Mouse (Mus musculus) kidney, postnatal 25 days (tissue): ENCODE results near the gene Atxn7l2.

ENCODE experiments used
- DNase-seq, 2 experiments: peaks; one replicate each; pipeline ENCODE4 v3.0.0; 2021; ENCODE audit warnings: mixed read lengths in 2 of 2

The Atxn7l2 gene

GRCm38 (mm10) chr3:108174672-108175531, 35.8 kb downstream of the Atxn7l2 start:
- DNase-seq: peak in 1 of 2 experiments; percentile 52

DNA sequence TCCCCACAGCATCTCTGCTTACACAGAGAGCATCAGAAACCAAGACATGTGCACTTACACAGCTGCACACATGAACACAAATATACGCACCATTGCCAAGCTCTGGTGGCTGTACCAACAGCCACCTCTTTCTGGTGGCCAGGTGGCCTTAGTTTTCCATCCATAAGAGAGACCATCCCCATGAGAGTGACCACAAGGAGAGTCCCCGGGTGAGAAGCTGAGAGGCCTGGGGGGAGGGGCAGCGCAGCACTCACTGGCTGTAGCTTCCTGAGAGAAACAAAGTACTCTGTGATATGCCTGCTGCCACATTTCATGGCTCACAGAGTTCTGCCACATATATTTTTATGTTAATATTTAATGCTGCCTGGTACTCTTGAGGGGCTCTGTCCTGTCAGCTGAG, 41.5 kb downstream of the Atxn7l2 start:
- no peak for DNase-seq

DNA sequence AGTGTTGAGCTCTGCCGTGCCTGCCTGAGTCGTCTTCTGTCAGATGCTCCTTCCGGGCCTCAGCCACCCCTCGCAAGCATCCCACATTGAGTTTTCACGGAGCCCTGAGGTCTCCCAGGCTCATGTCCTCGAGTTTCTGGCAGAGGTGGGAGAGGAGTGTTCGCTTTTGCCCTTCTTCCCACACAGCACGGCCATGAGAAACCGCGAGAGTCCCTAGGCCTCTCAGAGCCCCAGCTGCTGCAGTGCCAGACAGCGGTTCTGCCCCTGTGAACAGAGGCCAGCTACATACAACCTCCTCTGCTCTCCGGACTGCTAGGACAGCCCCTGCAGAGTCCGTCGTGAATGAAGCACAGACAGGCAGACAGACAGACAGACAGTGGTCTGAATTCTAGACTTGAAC, 43.2 kb downstream of the Atxn7l2 start:
- DNase-seq: no peak

GRCm38 (mm10) chr3:108166486-108167211, 44.1 kb downstream of the Atxn7l2 start:
- DNase-seq: peak; percentile 35 to 62

- no peak for DNase-seq
Observed at GRCm38 (mm10) chr3:108165532-108166315, 45.0 kb downstream of the Atxn7l2 start.

DNA sequence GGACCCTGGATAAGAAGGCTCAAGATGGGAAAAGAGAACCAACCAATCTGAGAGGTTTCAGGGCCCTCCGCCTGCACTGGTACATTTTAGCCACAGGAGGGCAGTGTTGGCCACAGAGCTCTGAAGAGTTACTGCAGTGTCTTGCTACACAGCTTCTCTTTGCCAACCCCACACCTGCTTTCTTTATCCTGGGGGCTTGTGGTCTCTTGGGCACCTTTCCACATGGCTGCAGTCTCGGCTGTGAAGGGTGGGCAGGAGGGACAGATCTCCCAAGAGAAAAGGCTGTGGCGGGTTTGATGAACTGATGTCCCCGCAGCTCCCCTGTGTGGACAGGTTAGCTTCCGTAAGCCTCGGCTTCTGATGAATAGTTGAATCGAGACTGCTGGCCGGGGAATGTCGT, 45.9 kb downstream of the Atxn7l2 start:
- DNase-seq: peak; percentile 73 to 75

- no peak for DNase-seq
Observed at GRCm38 (mm10) chr3:108164091-108164490, 46.6 kb downstream of the Atxn7l2 start.

DNA sequence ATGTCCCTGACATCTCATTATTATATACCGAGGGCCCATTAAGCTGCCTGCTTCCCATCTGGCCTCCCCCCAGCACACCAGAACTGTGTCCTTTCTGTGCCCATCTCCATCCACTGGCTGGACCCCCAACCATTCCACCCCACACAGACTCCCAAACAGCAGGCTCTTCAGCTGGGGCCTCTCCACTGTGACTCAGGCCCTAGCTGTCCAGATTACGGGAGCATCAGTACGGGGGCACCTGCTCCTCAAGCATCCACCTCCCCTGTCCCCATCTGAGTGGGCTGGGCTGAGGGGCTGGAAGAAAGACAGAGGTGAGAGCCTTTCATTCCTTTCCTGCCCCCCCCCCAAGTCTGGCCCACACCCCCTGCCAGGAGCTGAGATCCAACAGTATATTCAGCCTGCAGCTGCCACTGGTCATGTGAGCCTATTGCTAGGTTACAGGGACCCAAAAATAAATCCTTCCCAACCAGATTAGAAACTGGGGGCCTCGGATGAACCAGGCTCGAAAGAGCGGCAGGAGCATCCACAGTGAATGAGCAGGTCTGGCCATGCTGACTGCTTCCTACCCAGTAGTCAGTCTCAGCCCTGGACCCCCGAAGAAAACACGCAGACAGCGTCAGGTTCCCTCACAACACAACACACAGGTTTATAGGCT, 52.2 kb downstream of the Atxn7l2 start:
- no peak for DNase-seq

- no peak for DNase-seq
Observed at GRCm38 (mm10) chr3:108154656-108155055, 56.1 kb downstream of the Atxn7l2 start, which contains the start of gene Gpr61. Gene Gpr61 (minus strand): TSS chr3:108154882.

- no peak for DNase-seq
Observed at GRCm38 (mm10) chr3:108152290-108152689, 58.4 kb downstream of the Atxn7l2 start.
